Mouse (Mus musculus) C2C12 (cell line): Measurements from ENCODE around the gene Kin. TPM values are rescaled to one million over a fixed set of nuclear protein-coding genes. Genes with fewer than 3 reads are reported as not detected.

Experiments
- H3K27me3 ChIP-seq: one replicate; pipeline ENCODE4 v1.6.1; 2011; ENCODE audit not compliant: control insufficient read depth, insufficient read depth, insufficient read length
- H3K36me3 ChIP-seq: one replicate; pipeline ENCODE4 v1.6.1; 2011; ENCODE audit not compliant: control insufficient read depth, insufficient read depth
- H3K4me3 ChIP-seq: one replicate; pipeline ENCODE4 v1.5.1; 2011; ENCODE audit warnings: mild to moderate bottlenecking, control low read depth; ENCODE audit not compliant: poor library complexity, insufficient read depth, severe bottlenecking
- H3K79me2 ChIP-seq: one replicate; pipeline ENCODE4 v1.6.1; 2011; ENCODE audit not compliant: control insufficient read depth, insufficient read depth
- H3K79me3 ChIP-seq: one replicate; pipeline ENCODE4 v1.6.1; 2011; ENCODE audit warnings: low read depth, control low read depth
- H3ac ChIP-seq: one replicate; pipeline ENCODE3; 2011; ENCODE audit warnings: low read depth; ENCODE audit not compliant: control insufficient read depth, insufficient read length
- CEBPB ChIP-seq: IDR thresholded peaks from one replicate; pipeline ENCODE4 v1.6.1; 2011; ENCODE audit warnings: low read depth, mild to moderate bottlenecking, control low read depth, moderate library complexity
- CTCF ChIP-seq: IDR thresholded peaks from one replicate; pipeline ENCODE4 v1.5.1; 2011; ENCODE audit not compliant: control insufficient read depth, insufficient read depth, insufficient read length
- FOSL1 ChIP-seq: IDR thresholded peaks from one replicate; pipeline ENCODE4 v1.8.0; 2011; ENCODE audit warnings: mild to moderate bottlenecking, low read length; ENCODE audit not compliant: poor library complexity, insufficient read depth, severe bottlenecking
- MAX ChIP-seq: IDR thresholded peaks from one replicate; pipeline ENCODE4 v1.6.1; 2011; ENCODE audit warnings: mild to moderate bottlenecking, control low read depth
- MYOD1 ChIP-seq: IDR thresholded peaks from one replicate; pipeline ENCODE4 v1.6.1; 2011; ENCODE audit warnings: low read depth; ENCODE audit not compliant: control insufficient read depth, insufficient read length
- MYOG ChIP-seq: IDR thresholded peaks from one replicate; pipeline ENCODE4 v1.6.1; 2011; ENCODE audit not compliant: control insufficient read depth, insufficient read length; ENCODE audit errors: extremely low read depth
- USF1 ChIP-seq: IDR thresholded peaks from one replicate; pipeline ENCODE4 v1.6.1; 2011; ENCODE audit warnings: low read depth, mild to moderate bottlenecking, control low read depth, moderate library complexity
- polyA plus RNA-seq: library from polyadenylated mRNA; unstranded; fragments of >200 nt; fragmentation: generic; extraction: Trizol; gene quantifications from one replicate; pipeline ENCODE4 v1.2.1, GENCODE M21; 2012; ENCODE audit warnings: missing spikeins

Gene Kin
- polyA plus RNA-seq, 1 experiment: 7.5 TPM

DNA sequence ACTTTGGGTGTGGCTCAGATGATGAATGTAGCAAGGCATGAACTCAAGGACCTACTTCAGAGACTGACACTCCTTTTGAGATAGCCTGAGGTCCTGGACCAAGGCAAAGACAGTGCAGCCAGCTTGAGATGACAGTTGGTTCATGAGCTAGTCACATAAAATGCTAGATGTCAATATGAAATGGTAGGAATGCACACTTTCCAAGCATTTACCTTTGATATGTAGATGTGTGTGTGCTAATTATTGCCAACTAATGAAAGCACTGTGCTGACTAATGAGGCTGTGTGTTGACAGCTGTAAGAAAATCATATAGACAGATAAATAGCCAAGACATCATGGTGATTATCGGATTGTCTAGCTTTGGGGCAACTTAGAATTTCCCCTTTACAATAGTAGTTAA, 51.7 kb downstream of the Kin start:
- Histone ChIP-seq H3K36me3 (no peaks in the 10 kb centered on the region), H3K4me3 (no peak overlapping the region), H3K27me3 (no peaks in the 10 kb centered on the region), H3ac (no peak overlapping the region), H3K79me2 (no peaks in the 10 kb centered on the region), H3K79me3 (no peaks in the 10 kb centered on the region)
- TF ChIP-seq USF1 (no peak), MAX (no peak), CTCF (no peak), FOSL1 (no peak), MYOD1 (no peak), CEBPB (no peak), MYOG (no peak)

GRCm38 (mm10) chr2:10133941-10134340, 53.5 kb downstream of the Kin start:
- H3K4me3 ChIP-seq: no peak overlapping the region
- no peaks in the 10 kb centered on the region for H3K36me3 ChIP-seq
- H3K27me3 ChIP-seq: no peaks in the 10 kb centered on the region
- no peaks in the 10 kb centered on the region for H3K79me3 ChIP-seq
- no peak overlapping the region for H3ac ChIP-seq
- TF ChIP-seq CTCF: no peak
- no peak for TF ChIP-seq CEBPB
- TF ChIP-seq USF1: no peak
- no peak for TF ChIP-seq MAX
- TF ChIP-seq MYOG: no peak
- TF ChIP-seq MYOD1: no peak
- TF ChIP-seq FOSL1: no peak
- H3K79me2 ChIP-seq: no peaks in the 10 kb centered on the region

DNA sequence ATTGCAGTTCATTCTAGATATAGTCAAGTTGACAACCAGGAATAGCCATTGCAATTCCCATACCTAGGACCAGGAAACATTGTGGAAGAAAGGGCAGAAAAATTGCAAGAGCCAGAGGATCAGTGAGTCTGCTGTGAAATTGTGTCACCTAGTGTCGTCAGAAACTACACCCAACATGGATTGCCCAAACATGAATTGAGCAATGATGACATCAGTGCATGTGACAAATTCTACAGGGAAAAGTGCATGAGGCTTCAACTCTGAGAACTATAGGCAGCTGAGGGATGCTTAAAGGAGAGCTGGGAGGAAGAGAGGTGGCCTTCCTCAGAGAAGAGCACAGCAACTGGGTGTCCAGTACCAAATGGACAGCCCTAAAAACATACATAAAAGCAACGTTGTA, 56.9 kb downstream of the Kin start:
- Histone ChIP-seq H3K4me3 (no peak overlapping the region), H3K36me3 (no peaks in the 10 kb centered on the region), H3K27me3 (no peaks in the 10 kb centered on the region)

DNA sequence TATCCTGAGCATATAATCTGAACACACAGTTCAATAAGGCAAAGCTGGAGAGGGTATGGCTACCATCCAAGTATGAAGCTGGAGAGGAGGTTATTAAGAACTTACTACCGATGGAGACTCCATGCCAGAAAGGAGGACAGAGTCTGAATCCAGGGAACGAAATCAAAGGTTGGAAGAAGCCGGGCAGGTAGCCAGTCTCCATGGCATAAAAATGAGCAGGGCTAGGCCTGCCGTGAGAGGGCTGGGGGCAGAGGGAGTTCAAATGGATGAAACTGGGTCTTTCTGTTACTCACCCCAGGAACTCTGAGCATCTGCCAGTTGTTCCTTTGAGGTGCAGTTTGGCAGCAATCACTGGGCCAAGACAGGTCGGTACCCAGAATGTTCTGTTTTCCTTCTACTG, 60.1 kb downstream of the Kin start:
- Histone ChIP-seq H3K79me3 (no peaks in the 10 kb centered on the region), H3ac (no peak overlapping the region), H3K4me3 (no peak overlapping the region), H3K79me2 (no peaks in the 10 kb centered on the region), H3K27me3 (no peaks in the 10 kb centered on the region), H3K36me3 (no peaks in the 10 kb centered on the region)
- TF ChIP-seq FOSL1 (no peak), USF1 (no peak), MAX (no peak), MYOD1 (no peak), CEBPB (no peak), MYOG (no peak), CTCF (no peak)

More for the DNA sequence above, 56.9 kb downstream of the Kin start:
- H3K79me2 ChIP-seq: no peaks in the 10 kb centered on the region
- TF ChIP-seq FOSL1 (no peak), MAX (no peak), MYOG (no peak), CEBPB (no peak), CTCF (no peak), USF1 (no peak), MYOD1 (no peak)
- H3K79me3 ChIP-seq: no peaks in the 10 kb centered on the region
- H3ac ChIP-seq: no peak overlapping the region

Other genes with a start within 250 kb of the Kin start
- not detected for gene 4930412O13Rik, start 199.3 kb upstream of the Kin start, polyA plus RNA-seq
- gene 9230102O04Rik, start 191.1 kb upstream of the Kin start, polyA plus RNA-seq: not detected
- gene Gata3, start 190.6 kb upstream of the Kin start, polyA plus RNA-seq: 4.0 TPM
- gene Taf3, start 32.0 kb upstream of the Kin start, polyA plus RNA-seq: 7.0 TPM
- 526 TPM for gene Atp5c1, start 83 bp upstream of the Kin start, polyA plus RNA-seq
- not detected for gene Itih2, start 50.8 kb downstream of the Kin start, polyA plus RNA-seq
- gene Itih5, start 73.0 kb downstream of the Kin start, polyA plus RNA-seq: not detected